Mouse (Mus musculus): Measurements from ENCODE around the gene Sema7a.

GRCm38 (mm10) chr9:57956196-57956837 is 16.4 kb downstream of the Sema7a start:
- TF ChIP-seq POLR2A (IDR thresholded peaks at IDR 0.05; ENCODE audit: borderline replicate concordance, extremely low read depth, insufficient read depth, insufficient read length, poor library complexity, severe bottlenecking) (no peak), CTCF (IDR thresholded peaks at IDR 0.05; ENCODE audit: borderline replicate concordance, extremely low read depth, insufficient read depth, insufficient read length) (no peak)

Measured in brain, embryonic 14.5 days (tissue).